Mouse (Mus musculus): ENCODE data around the gene Cyb561a3.

DNA sequence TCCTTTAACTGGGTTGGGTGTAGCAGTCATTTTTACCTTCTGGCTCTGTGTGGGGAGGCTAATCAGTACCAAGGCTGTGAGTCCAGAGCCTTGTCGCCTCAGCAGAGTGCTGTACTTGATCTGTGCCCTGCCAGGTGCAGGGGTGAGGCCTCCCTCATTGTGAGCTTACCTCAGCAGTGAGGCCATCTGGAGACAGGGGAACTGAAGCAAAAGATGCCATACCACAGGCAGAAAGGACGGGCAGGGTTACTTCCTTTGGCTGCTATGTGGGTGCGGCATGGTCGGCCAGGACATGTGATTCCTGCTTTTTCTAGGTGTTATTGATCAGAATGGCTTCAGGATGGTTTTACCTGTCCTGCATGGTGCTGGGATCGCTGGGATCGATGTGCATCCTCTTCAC, 5.0 kb downstream of the Cyb561a3 start:
- TF ChIP-seq POLR2A (IDR thresholded peaks at IDR 0.05; ENCODE audit: low read depth, low read length) (no peak), CTCF (conservative IDR thresholded peaks at IDR 0.05; ENCODE audit: insufficient read depth, insufficient read length, low read depth, low read length) (no peak)
